Mouse (Mus musculus) heart, embryonic 14.5 days (tissue): ENCODE data around the gene Gm9803. TPM values are rescaled to one million over a fixed set of nuclear protein-coding genes. Genes with fewer than 3 reads are reported as not detected.

ENCODE experiments used
- ATAC-seq: fragments of 200-750 bp; cut with Nextera tagmentation; 2 replicates; pipeline ENCODE4 v1.8.0; 2017; ENCODE audit warnings: low read depth, moderate TSS enrichment; ENCODE audit not compliant: insufficient number of reproducible peaks, insufficient read depth, low FRiP score
- H3K27ac ChIP-seq, 2 experiments: fragments of 200-500 bp in 1 of 2; fragments of 300-500 bp in 1 of 2; sonication (generic) in 1 of 2; replicated peaks in 1 of 2; 2 replicates each; pipeline ENCODE4 v1.5.1; 2012 to 2014; ENCODE audit warnings: low read depth in 2 of 2, low read length in 2 of 2, control low read depth in 1 of 2, mild to moderate bottlenecking in 1 of 2, mixed read lengths in 1 of 2; ENCODE audit not compliant: control insufficient read depth in 1 of 2, insufficient read depth in 1 of 2
- H3K27me3 ChIP-seq: fragments of 300-500 bp; sonication (generic); 2 replicates; pipeline ENCODE4 v1.6.1; 2014; ENCODE audit warnings: mild to moderate bottlenecking, low read length, control low read depth; ENCODE audit not compliant: control insufficient read depth, insufficient read depth
- H3K36me3 ChIP-seq: fragments of 300-500 bp; sonication (generic); 2 replicates; pipeline ENCODE4 v1.6.1; 2014; ENCODE audit warnings: mild to moderate bottlenecking, control low read depth, low read length, mixed read lengths; ENCODE audit not compliant: control insufficient read depth, insufficient read depth
- H3K4me1 ChIP-seq, 2 experiments: fragments of 200-500 bp in 1 of 2; fragments of 300-500 bp in 1 of 2; sonication (generic) in 1 of 2; 2 replicates each; pipeline ENCODE4 v1.6.1; 2012 to 2014; ENCODE audit warnings: low read length in 2 of 2, control low read depth in 1 of 2, mixed read lengths in 1 of 2; ENCODE audit not compliant: control insufficient read depth in 2 of 2, insufficient read depth in 2 of 2
- H3K4me2 ChIP-seq: fragments of 300-500 bp; sonication (generic); 2 replicates; pipeline ENCODE4 v1.6.1; 2014; ENCODE audit warnings: mild to moderate bottlenecking, low read length
- H3K4me3 ChIP-seq, 2 experiments: fragments of 200-500 bp in 1 of 2; fragments of 300-500 bp in 1 of 2; sonication (generic) in 1 of 2; 2 replicates each; pipeline ENCODE4 v1.5.1; 2012 to 2014; ENCODE audit warnings: low read length in 2 of 2, mild to moderate bottlenecking in 2 of 2, control low read depth in 1 of 2, low read depth in 1 of 2, moderate library complexity in 1 of 2; ENCODE audit not compliant: control insufficient read depth in 1 of 2, insufficient read depth in 1 of 2
- H3K9ac ChIP-seq: fragments of 300-500 bp; sonication (generic); 2 replicates; pipeline ENCODE4 v1.6.1; 2014; ENCODE audit warnings: mild to moderate bottlenecking, low read length
- H3K9me3 ChIP-seq: fragments of 300-500 bp; sonication (generic); 2 replicates; pipeline ENCODE4 v1.6.1; 2016; ENCODE audit warnings: low read length, control low read depth; ENCODE audit not compliant: control insufficient read depth
- WGBS: fragments of 180-500 bp; shearing (Covaris S2); extraction: QIAGEN DNeasy Blood & Tissue Kit; methylation state at CpG from one replicate; pipeline ENCODE4 v1.1.7; 2014; 5-methylcytosine and 5-hydroxymethylcytosine counted together
- polyA plus RNA-seq: library from polyadenylated mRNA; unstranded; fragments of >200 nt; fragmentation: Nextera tagmentation; extraction: Ambion mirVana; gene quantifications from 2 replicates; pipeline ENCODE4 v1.2.1, GENCODE M21; 2014

Gm9803 gene
- polyA plus RNA-seq, 1 experiment from 2014 or later, result 16.6 TPM

- Histone ChIP-seq H3K9ac (peak overlapping the region; percentile 95), H3K27ac (peak overlapping the region; percentile 84 to 98), H3K4me3 (peak overlapping the region; percentile 89 to 90), H3K9me3 (no peaks in the 10 kb centered on the region), H3K4me1 (peaks cover 11 to 34% of the 10 kb centered on the region in 2 experiments; a peak in 3 of 4 replicates), H3K36me3 (no peaks in the 10 kb centered on the region), H3K4me2 (peak overlapping the region; percentile 96), H3K27me3 (no peaks in the 10 kb centered on the region)
- 18% methylated on average over 13 of the region's 13 CpGs for WGBS
- ATAC-seq, result no peak
Measured at GRCm38 (mm10) chr10:43480227-43480849, 43.5 kb upstream of the Gm9803 start.

GRCm38 (mm10) chr10:43481179-43481578 is 42.7 kb upstream of the Gm9803 start:
- H3K9ac ChIP-seq, result no peak overlapping the region
- H3K4me3 ChIP-seq, result no peak overlapping the region
- no peak overlapping the region for H3K27ac ChIP-seq
- H3K4me1 ChIP-seq, result peaks cover 11 to 34% of the 10 kb centered on the region in 2 experiments; a peak in 3 of 4 replicates
- 40% methylated on average over 4 of the region's 4 CpGs for WGBS
- no peak for ATAC-seq
- H3K36me3 ChIP-seq, result no peaks in the 10 kb centered on the region
- 0 out of 2 replicates have a peak overlapping the region, but pooled peaks have one; percentile 96 for H3K4me2 ChIP-seq
- H3K9me3 ChIP-seq, result no peaks in the 10 kb centered on the region
- H3K27me3 ChIP-seq, result no peaks in the 10 kb centered on the region

- WGBS, result 89% methylated on average over 5 of the region's 5 CpGs
Measured at GRCm38 (mm10) chr10:43482021-43482420, 41.9 kb upstream of the Gm9803 start.

GRCm38 (mm10) chr10:43483426-43483995 is 40.4 kb upstream of the Gm9803 start:
- WGBS, result 14% methylated on average over 9 of the region's 9 CpGs
- peaks cover 15 to 43% of the 10 kb centered on the region in 2 experiments for H3K4me1 ChIP-seq
- no peaks in the 10 kb centered on the region for H3K9me3 ChIP-seq
- no peak for ATAC-seq
- H3K4me2 ChIP-seq, result peak overlapping the region; percentile 58
- peak overlapping the region; percentile 85 to 88 for H3K27ac ChIP-seq
- no peaks in the 10 kb centered on the region for H3K36me3 ChIP-seq
- no peaks in the 10 kb centered on the region for H3K27me3 ChIP-seq
- H3K4me3 ChIP-seq, result peak overlapping the region in 1 of 2 experiments; percentile 20; a peak in 1 of 4 replicates
- peak overlapping the region; percentile 71 for H3K9ac ChIP-seq

More at GRCm38 (mm10) chr10:43482021-43482420, 41.9 kb upstream of the Gm9803 start:
- H3K4me2 ChIP-seq, result no peak overlapping the region
- H3K4me1 ChIP-seq, result peaks cover 11 to 34% of the 10 kb centered on the region in 2 experiments; a peak in 3 of 4 replicates
- H3K9me3 ChIP-seq, result no peaks in the 10 kb centered on the region
- no peaks in the 10 kb centered on the region for H3K36me3 ChIP-seq
- H3K27ac ChIP-seq, result no peak overlapping the region
- ATAC-seq, result no peak
- no peak overlapping the region for H3K9ac ChIP-seq
- no peak overlapping the region for H3K4me3 ChIP-seq
- no peaks in the 10 kb centered on the region for H3K27me3 ChIP-seq

- WGBS, result 79% methylated on average over 6 of the region's 6 CpGs
- Histone ChIP-seq H3K27ac (no peak overlapping the region), H3K9ac (no peak overlapping the region), H3K9me3 (no peaks in the 10 kb centered on the region), H3K27me3 (no peaks in the 10 kb centered on the region), H3K4me3 (no peak overlapping the region), H3K36me3 (no peaks in the 10 kb centered on the region), H3K4me1 (peaks cover 28 to 56% of the 10 kb centered on the region in 2 experiments), H3K4me2 (no peak overlapping the region)
- ATAC-seq, result no peak
Measured at GRCm38 (mm10) chr10:43485751-43486268, 38.1 kb upstream of the Gm9803 start.

GRCm38 (mm10) chr10:43487441-43488010 is 36.4 kb upstream of the Gm9803 start:
- 59% methylated on average over 3 of the region's 3 CpGs for WGBS
- Histone ChIP-seq H3K27ac (0 out of 4 replicates have a peak overlapping the region, but pooled peaks have one; percentile 6 to 14), H3K4me1 (peaks cover 30 to 50% of the 10 kb centered on the region in 2 experiments), H3K27me3 (no peaks in the 10 kb centered on the region), H3K4me3 (no peak overlapping the region), H3K36me3 (no peaks in the 10 kb centered on the region), H3K4me2 (no peak overlapping the region), H3K9ac (no peak overlapping the region), H3K9me3 (no peaks in the 10 kb centered on the region)
- ATAC-seq, result no peak

GRCm38 (mm10) chr10:43488258-43488657 is 35.6 kb upstream of the Gm9803 start:
- H3K4me2 ChIP-seq, result no peak overlapping the region
- H3K9ac ChIP-seq, result no peak overlapping the region
- H3K4me1 ChIP-seq, result peaks cover 26 to 43% of the 10 kb centered on the region in 2 experiments
- H3K9me3 ChIP-seq, result no peaks in the 10 kb centered on the region
- ATAC-seq, result no peak
- no peaks in the 10 kb centered on the region for H3K36me3 ChIP-seq
- H3K27ac ChIP-seq, result no peak overlapping the region
- no peak overlapping the region for H3K4me3 ChIP-seq
- no peaks in the 10 kb centered on the region for H3K27me3 ChIP-seq
- 84% methylated on average over 4 of the region's 4 CpGs for WGBS
